Mouse (Mus musculus) CD4-positive helper T cell, adult 2 months (primary cell): ENCODE results near the gene Lelp1.

Experiments
- DNase-seq: peaks from one replicate; pipeline ENCODE4 v3.0.0-alpha.2; 2012; ENCODE audit warnings: low read depth, missing footprints, low spot score

Gene Lelp1

DNA sequence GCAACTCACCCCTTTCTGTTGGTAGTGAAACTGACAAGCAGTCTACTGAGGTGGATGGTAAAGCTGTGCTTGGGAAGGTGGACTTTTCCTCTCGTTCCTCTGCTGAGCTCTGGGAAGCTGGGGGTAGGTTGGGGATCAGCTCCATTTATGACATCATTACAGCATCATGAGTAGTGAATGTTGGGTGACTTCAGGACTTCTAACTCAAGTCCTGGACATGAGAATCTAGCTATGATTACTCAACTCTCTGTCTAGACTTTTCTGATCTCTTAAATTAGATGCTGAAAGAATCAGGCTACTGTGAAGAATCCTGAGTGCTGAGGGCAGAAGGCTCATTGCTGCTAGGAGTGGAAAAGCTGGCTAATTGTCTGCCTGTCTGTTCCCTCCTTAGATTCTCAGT is at the start of gene Lelp1:
Gene Lelp1, minus strand, starts transcription at position 101 of the 400 bp plus-strand sequence.
- no peak for DNase-seq

DNA sequence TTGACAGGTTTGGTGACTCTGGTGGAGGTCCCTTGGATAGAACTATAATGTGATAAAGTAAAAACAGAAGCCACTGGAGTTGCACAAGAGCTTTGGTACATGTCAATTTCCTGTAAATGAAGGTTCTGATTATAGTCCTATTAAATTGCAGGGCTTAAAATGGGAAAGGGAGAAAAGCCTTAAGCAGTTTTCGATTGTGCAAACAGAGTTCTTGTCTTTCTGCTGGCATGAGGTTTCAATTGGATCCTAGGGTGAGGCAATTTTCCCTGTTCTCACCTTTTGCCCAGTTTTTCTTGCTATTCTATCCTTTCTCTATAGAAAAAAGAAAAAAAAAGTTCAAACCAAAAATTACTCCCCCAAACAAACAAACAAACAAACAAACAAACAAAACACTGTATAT is 34.3 kb upstream of the Lelp1 start:
- no peak for DNase-seq

DNA sequence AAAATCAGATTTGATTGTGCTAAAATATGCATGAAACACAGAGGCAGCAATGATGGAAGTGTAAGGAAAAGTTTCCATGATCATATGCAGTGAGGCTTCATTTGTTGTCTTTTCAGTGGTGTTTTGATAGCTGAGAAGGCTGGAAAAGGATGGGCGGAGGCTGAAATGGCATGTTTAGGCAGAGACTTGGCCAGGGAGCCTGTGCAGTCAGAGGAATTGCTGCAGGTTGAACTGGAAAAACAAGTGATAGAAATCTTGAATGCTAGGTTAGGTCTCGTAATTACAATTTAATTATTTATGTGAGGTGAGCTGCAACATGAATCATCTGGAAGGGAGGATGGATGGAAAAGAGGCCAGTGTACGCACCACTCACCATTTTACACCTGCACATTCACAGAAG is 27.3 kb upstream of the Lelp1 start:
- no peak for DNase-seq

DNA sequence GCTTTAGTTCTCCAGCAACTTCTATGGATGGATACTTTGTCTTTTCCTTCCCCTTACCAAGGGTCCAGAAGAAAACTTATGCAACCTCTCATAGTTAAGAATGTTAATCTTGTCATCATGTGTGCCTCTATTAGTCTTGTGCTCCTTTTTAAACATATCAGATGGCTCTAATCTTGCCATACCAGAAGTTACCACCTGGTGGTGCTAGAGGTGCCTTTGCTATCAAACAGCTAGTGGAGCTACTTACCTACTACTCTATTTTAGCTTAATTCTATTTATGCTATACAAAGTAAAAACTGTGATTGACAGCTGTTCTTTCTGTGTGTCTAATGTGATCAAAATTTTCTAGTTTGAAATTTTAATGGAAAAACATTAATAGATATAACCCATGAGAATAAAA is 10.8 kb upstream of the Lelp1 start:
- DNase-seq = peak; percentile 12

DNA sequence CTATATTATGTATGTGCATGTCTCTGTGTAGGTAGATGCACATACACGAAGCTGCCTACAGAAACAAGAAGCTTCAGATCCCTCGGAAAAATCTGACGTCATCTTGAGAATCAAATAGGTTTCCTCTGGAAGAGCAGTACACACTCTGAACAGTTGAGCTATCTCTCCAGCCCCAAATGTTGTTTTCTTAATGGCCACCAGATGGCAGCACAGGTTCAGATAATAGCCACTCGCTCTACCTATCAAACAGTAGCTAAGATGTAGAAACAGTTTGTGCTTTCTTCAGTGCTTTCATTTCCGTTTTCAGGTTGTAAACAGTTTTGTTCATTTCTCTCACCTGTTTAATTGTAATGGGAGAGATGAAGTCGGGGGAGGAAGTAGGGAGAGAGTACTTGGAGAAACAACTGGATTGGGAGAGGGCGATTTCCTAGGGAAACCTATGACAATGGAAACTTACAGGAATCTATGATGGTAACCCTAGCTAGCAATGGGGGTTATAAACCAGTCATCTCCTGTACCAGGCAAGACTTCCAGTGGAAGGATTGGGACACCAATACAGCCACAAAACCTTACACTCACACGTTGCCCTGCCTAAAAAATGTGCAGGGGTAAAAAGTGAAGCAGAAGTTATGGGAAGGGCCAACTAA is 8.2 kb upstream of the Lelp1 start:
- peak; percentile 7 for DNase-seq

DNA sequence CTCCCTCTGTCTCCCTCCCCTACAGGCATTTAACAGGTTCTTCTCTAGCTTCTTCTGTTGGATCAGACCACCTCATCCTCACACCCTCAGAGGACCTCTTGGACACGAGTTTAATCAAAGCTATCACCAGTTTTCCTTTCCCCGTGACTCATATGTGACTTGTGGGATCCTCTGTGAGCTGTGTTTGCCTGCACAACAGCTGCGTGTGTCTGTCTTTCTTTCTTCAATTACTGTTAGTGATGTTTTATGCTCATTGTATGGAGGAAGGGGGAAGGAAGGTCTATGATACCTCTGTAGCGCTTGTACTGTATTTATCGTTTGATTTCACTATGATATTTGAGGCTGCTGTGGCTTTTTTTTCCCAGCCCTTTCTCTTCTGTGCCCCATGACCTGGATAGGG is 5.4 kb upstream of the Lelp1 start:
- DNase-seq = no peak

DNA sequence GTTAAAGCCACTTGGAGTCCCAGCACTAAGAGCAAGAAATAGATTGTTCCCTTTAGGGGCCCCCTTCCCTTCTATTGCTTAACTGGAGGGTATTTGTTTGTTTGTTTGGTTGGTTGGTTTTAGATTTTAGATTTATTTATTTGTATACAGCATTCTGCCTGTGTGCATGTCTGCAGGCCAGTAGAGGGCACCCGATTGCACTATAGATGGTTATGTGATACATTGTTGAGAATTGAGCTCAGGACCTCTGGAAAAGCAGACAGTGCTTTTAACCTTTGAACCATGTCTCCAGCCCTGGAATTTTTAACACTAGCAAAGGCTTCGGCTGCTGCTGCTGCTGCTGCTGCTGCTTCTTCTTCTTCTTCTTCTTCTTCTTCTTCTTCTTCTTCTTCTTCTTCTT is 4.9 kb upstream of the Lelp1 start:
- no peak for DNase-seq

DNA sequence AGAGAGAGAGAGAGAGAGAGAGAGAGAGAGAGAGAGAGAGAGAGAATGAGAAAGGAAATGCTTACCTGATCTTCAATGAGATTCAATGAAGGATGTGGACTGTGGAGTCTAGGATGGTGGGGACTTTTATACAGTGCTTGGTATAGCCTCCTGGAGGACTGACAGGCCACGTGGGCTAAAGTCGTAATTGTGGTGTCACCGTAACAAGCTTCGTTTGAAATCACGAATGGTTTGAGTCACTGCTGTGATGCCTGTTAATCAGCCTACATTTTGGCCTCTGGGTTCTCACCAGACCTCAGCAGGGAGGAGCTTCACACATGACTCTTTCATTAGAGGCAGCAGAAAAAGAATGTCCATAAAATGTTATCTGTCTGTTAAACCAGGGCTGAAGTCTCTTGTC is 18.7 kb downstream of the Lelp1 start, which contains the start of gene Prr9:
Gene Prr9, minus strand, starts transcription at position 101 of the 400 bp plus-strand sequence.
- no peak for DNase-seq

DNA sequence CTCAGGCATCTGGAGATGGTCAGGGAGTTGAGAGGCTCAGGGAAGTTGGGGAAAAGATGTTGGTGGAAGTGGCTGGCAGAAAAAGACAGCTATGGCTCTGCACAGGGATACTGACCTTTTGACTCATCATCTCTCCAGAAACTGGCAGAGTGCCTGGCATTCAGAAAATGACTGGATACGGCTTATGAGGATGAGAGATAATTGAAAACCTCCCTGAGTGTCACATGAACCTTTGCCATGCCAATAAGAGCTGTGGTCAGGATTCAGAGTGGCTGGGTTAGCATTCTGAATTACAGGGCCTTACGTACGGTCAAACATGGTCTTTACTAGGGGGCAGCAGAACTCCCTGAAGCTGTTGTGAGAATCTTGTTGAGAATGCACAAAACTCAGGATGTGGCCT is 21.6 kb downstream of the Lelp1 start:
- no peak for DNase-seq

DNA sequence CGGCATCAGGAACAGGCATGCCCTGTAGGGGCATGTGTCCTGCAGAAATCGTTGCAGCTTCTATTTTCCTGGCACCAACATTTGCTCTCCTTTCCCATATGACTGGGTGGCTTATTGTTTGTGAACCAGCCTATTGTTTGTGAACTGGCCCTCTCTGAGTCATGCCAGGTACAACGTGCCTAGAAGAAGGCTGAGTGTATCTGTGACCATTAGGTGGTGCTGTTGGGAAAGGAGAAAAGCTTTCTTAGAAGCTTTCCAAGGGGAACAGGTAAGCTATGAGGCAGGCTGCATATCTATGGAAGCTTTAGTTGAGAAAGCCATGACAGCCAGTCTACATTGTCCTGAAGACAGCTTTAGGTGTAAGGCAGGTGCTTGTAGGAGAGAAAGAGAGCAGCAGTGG is 24.6 kb downstream of the Lelp1 start:
- no peak for DNase-seq

DNA sequence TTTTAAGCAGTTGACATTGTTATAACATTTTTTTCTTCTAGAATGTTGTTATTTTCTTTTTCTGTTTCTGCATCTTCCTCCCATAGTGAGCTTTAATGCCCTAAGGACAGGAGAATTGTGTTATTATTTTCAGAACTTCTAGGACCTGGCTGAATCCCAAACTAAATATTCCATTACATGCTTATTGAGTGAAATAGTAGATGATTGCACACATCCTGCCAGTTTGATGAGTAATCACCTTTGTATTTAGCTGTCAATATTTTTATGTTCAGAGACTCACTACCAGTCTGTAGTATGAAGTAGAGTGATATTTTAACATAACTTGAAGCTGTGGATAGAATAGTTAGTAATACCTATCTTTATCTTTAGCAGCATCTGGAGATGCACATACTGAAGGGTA is 31.0 kb downstream of the Lelp1 start:
- no peak for DNase-seq

DNA sequence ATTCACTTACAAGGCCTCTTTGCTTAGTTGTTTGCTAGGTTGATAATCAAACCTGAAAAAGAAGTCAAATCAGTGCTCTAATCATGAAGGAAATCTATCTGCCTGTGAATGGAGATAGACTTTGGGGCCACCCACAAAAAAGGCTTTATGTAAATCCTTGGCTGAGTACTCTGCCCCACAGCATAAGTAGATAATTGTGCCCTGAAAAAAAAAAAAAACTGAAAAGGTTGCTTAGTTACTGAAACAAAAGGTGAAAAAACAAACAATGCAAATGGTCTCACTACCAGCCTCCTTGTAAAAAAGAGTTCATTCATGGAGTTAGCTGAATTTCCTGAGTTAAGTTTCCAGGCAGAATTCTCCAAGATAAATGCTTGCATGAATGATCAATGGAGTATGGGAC is 31.8 kb downstream of the Lelp1 start:
- no peak for DNase-seq

DNA sequence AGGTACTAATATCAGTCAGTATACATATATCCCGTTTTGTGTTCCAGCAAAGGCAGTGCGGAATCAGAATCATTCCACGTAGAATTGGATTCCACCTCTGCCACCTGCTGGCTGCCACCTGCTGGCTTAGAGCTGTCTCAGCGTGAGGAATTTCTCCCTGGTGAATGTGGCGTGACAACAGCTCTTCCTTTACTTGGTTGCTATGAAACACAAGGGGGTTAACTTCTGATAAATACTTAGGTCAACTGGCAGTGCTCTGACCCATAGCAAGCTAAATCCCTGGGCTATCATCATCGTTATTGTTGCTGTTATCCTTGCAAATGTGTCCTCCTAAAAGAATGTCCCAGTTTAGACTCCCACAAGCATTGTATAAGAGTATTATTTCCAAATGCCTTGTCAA is 36.0 kb downstream of the Lelp1 start:
- DNase-seq = no peak
